Mouse (Mus musculus) right cerebral cortex, postnatal 25 days (tissue): ENCODE data around the gene Slc35b4.

Source experiments
- DNase-seq: peaks from one replicate; pipeline ENCODE4 v3.0.0; 2022

The Slc35b4 gene

GRCm38 (mm10) chr6:34176864-34177247 lies at the start of gene Slc35b4:
Gene Slc35b4, minus strand, starts transcription at chr6:34177111.
- DNase-seq: peak; percentile 93

DNA sequence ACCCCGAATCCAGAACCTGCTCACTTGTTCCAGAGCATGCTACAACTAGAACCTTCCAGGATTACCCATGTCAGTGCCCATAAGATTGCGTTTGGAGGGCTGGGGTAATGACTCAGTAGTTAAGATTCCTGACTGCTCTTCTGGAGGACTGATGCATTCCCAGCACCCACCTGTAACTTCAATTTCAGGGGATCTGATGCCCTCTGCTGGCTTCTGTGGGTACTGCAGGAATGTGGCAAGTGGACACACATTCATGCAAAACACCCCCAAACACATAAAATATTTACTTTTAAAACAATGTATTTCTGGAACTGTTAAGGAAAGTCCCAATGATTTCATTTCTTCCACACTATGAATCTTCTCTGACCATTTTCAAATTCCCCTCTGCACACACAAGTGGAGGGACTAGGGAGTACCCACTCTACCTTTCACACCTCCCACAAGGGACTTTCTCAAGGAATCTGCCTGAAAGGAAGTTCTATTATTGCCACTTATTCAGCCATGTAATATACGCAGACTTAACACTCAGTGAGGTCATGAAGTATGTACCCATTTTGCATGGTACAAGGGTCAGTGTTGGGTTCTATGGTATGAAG lies 48.2 kb upstream of the Slc35b4 start:
- no peak for DNase-seq

DNA sequence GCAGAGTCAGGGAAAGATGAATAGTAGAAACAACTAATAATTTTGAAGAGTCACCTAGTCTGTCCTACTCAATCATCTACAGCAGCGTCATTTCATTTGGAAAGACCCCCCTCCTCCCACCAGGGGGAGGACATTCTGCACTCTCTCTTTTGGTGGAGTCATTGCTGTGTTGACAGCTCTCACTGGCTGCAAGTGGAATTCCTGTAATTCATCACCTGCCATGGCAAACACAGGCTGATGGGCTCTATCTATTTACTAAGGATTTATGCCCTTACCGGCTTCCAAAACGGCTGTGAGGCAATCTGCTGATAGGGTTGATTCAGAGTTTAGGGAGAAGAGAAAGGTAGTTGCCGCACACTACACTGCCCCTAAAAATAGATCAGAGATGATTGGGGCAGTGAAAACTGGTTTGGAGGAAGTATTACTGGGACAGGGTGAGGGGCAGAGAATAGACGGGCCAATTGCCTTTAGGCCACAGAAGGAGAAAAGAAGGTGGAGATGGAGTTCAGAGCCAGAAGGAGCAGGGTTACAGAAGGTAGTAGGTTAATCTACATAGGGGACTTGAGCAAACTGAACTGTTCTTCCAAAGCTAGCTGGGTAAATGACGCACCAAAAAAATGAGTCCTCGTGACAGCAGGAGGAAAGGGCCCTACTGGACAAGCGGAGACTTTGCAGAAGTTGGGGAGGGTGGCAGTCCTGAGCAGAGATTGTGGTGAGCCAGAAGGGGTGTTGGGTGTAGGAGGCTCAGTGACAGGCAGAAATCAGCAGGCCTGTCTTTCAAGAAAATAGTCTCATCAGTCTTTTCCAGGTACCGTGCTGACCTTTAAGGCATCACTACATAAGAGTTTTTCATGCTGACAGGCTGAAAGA lies 39.8 kb upstream of the Slc35b4 start:
- DNase-seq: no peak

- DNase-seq: no peak
Measured at GRCm38 (mm10) chr6:34205754-34206153, 28.8 kb upstream of the Slc35b4 start.

GRCm38 (mm10) chr6:34204971-34205572 lies 28.2 kb upstream of the Slc35b4 start:
- DNase-seq: peak; percentile 32

GRCm38 (mm10) chr6:34203503-34203902 lies 26.6 kb upstream of the Slc35b4 start:
- DNase-seq: no peak

- DNase-seq: no peak
Measured at GRCm38 (mm10) chr6:34194981-34195380, 18.1 kb upstream of the Slc35b4 start.

DNA sequence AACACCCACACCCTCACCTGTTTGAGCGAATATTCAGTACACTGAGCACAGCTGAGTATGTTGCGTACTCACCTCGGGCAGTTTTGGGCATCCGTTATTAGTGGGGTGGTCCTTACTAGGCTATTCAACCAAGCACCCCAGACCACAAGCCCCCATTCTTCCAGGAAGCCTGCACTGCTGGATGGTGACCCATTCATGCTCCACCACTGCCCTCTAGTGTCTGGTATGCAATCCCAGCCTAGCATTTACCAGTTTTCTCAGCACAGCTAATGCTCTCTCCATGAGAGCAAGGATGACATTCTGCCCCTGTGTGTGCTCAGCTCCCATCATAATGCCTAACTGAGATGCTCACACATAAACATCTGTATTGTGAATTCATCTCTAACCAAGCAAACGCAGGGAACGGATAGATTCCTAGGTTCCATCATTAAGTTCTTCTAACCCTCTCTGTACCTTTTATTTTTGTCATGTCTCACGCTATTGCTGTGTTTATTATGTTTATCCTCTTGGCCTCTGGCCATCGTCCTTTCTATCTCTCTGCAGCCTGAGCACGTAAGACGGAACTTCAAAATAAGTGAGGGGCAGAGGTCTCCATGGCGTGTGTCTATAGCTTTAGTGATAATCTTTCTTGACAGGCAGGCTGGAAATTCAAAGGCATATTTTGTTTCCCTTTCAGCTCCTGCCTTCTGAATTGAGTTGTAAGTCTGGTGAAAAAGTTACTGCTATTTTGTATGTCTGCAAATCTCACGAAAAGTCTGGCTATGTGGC lies 17.0 kb upstream of the Slc35b4 start:
- peak; percentile 25 for DNase-seq

DNA sequence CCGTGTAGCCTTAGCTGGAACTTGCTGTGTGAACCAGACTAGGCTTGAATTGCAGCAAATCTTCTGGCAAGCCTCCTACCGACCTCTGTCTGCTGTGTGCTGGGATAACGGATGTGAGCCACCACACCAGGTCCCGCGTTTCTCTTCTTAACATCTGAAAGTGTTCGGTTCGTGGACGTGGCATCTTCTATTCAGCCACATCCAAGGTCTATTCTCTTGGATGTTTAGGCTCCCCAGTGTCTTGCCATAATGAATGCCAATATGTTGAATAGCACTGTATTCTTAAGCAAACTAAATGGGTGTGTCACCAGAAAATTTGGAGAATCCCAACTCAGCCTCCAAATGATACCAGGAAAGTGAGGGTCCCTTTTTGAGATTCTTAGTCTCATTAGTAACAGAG lies 14.5 kb upstream of the Slc35b4 start:
- no peak for DNase-seq

DNA sequence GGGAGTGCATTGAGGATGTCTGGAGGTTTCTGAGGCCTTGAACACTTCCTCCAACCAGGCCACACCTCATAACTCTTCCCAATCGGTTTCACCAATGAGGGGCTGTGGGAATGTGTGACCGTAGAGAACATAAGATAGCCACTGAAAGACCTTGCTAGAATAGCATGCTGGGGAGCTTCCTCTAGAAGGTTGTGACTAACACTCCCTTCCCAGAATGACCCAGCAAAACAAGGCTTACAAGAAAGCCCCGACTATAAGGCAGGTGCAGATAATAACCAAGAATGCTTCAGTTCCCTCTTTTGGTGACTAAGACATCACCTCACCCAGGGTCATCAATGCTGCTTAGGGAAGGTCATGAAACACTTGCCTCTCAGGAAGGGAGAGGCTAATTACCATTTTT lies 12.6 kb upstream of the Slc35b4 start:
- DNase-seq: no peak

DNA sequence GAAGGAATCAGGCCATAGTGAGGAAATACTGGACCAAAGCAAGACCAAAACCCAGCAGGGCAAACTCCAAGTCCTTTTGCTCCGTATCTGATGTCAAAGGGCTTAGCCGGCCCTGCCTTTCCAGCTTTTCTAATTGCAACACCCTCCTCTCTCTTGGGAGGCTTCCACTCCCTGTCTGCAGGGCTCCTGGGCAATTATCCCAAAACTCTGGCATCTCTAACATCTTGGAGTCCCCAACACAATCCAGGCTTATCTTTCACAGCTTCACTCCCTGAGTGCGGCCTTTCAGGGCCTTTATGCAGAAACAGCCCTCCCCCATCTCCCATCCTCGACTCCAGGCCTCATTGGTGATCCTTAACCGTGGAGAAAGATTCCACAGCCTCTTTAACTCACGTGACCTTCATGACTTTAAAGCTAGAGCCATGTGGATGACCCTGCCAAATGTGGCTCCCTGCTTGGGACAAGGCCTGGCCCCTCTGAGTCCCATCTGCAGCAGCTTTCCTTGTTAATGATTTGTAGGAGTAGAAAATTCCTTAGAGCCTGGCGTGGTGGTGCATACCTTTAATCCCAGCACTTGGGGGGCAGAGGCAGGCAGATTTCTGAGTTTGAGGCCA lies 11.2 kb upstream of the Slc35b4 start:
- no peak for DNase-seq

- no peak for DNase-seq
Measured at GRCm38 (mm10) chr6:34187273-34187863, 10.5 kb upstream of the Slc35b4 start.

GRCm38 (mm10) chr6:34183326-34183725 lies 6.4 kb upstream of the Slc35b4 start:
- DNase-seq: no peak

- no peak for DNase-seq
Measured at GRCm38 (mm10) chr6:34181961-34182360, 5.0 kb upstream of the Slc35b4 start.

DNA sequence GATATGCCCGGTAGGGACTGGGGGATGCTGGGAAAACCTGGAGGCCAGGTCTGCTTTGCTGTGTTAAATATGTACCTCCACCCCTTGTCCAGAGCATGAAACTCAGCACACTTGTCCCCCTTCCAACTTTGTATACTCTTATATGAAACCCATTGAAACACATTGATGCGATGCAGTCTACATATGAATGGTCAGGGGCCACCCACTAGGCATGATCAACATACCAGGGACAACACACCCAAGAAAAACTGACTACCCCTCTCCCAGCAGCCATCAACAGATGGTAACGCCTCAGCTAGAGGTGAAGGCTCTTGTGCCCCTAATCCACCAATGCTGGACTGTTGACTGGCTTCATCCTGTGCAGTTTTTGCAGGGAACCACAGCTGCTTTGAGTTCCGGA lies 3.0 kb upstream of the Slc35b4 start:
- no peak for DNase-seq

DNA sequence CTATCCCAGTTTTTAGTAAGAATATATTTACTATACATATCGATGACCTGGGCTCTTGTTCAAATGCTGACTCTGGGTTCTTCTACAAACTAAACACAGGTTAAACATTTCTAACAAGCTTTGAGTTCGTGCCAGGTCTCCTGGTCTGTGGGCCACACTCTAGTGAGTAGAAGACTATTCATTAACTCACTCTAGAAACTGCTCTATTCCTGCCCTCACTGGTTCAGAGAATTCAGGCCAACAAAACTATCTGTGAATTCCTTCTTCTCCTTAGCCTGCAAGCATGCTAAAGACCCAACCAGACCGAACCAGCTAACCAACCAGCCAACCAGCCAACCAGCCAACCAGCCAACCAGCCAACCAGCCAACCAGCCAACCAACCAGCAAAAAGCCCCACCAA lies 2.1 kb upstream of the Slc35b4 start:
- DNase-seq: no peak

DNA sequence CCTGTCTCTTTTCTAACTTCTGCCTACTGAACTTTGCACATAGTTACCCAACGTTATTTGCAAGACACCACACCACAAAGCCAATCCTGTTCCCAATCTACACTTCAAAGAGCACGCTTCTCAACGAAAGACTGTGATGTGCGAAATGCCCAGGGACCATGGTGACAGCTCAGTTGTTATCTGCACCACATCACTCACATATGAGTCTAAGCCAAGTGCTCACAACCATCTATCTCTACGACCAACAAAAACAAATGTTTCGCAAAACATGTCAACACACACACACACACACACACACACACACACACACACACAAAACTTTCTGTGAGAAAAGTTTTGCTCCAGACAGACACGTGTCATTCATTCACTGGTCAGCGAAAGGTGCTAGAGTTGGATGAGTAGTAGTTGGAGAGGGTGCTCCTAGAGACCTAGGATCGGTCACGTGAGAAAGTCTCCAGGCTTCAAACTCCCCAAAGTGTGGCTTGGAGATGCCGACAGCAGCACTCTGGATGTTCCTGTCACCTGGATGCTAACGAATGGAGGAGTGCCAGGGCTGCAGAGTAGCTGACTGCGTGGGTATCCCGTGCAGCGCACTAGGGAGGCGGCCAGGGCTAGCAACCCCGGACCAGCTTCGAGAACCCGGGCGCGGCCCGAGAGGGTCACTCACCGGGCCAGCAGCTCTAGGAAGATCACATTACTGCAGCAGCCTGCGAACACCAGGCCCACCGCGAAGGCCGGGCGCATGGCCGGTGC lies 624 bp downstream of the Slc35b4 start:
- DNase-seq: no peak

DNA sequence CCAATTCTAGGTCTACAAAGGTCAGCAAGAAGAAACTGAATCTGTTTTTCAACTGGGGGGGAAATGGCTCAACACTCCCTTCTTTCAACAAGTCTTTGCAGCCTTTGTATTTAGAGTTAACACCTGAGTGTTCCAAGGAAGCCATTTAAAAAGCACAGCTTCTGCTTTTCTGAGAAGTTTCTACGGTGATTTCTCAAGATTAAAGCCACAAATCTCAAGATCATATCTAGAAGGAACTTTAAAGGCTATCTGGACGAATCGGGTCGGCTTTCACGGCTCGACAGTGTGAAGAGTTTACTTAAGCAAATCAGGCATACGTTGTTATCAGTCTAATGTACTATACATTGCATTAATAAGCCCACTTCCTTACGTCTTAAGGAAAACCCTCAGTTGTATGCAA lies 2.2 kb downstream of the Slc35b4 start:
- DNase-seq: no peak

GRCm38 (mm10) chr6:34173251-34173650 lies 3.7 kb downstream of the Slc35b4 start:
- no peak for DNase-seq

- DNase-seq: no peak
Measured at GRCm38 (mm10) chr6:34171748-34172457, 5.0 kb downstream of the Slc35b4 start.
